Mouse (Mus musculus): ENCODE data around the gene Pank1.

- no peak for TF ChIP-seq CTCF (IDR thresholded peaks at IDR 0.05; ENCODE audit: extremely low read depth, insufficient read depth, insufficient read length, insufficient replicate concordance)
- no peak for TF ChIP-seq POLR2A (IDR thresholded peaks at IDR 0.05; ENCODE audit: low read depth, low read length)
Observed at GRCm38 (mm10) chr19:34868093-34868741, 11.0 kb downstream of the Pank1 start.
